Mouse (Mus musculus) layer of hippocampus, postnatal 36 days (tissue): ENCODE results near the gene Sema6b. TPM values are rescaled to one million over a fixed set of nuclear protein-coding genes. Genes with fewer than 3 reads are reported as not detected.

Experiments
- DNase-seq, 2 experiments: peaks; one replicate each; pipeline ENCODE4 v3.0.0; 2022
- total RNA-seq, 2 experiments: library from RNA; stranded (reverse); gene quantifications; 2 replicates each; pipeline ENCODE4 v1.2.3; 2021

Sema6b gene
- 100 to 1,000 TPM; 129 to 138 TPM for total RNA-seq

- peak; percentile 80 to 85 for DNase-seq
Measured at GRCm38 (mm10) chr17:56139858-56140595, at the start of gene Sema6b. Gene Sema6b, minus strand, starts transcription at chr17:56140343.

- DNase-seq = peak; percentile 37 to 39
Measured at GRCm38 (mm10) chr17:56185281-56186141, 45.4 kb upstream of the Sema6b start.

- DNase-seq = peak; percentile 97
Measured at GRCm38 (mm10) chr17:56183658-56184103, 43.5 kb upstream of the Sema6b start, which contains the start of gene Mydgf. Gene Mydgf, minus strand, starts transcription at chr17:56183920.

GRCm38 (mm10) chr17:56182975-56183657 is 43.0 kb upstream of the Sema6b start:
- no peak for DNase-seq

- DNase-seq = no peak
Measured at GRCm38 (mm10) chr17:56175416-56175815, 35.3 kb upstream of the Sema6b start.

- no peak for DNase-seq
Measured at GRCm38 (mm10) chr17:56173401-56174046, 33.4 kb upstream of the Sema6b start.

GRCm38 (mm10) chr17:56171881-56172280 is 31.7 kb upstream of the Sema6b start:
- no peak for DNase-seq

GRCm38 (mm10) chr17:56171456-56171855 is 31.3 kb upstream of the Sema6b start:
- no peak for DNase-seq

GRCm38 (mm10) chr17:56170636-56171035 is 30.5 kb upstream of the Sema6b start:
- no peak for DNase-seq

GRCm38 (mm10) chr17:56169830-56170229 is 29.7 kb upstream of the Sema6b start:
- DNase-seq = no peak

GRCm38 (mm10) chr17:56165671-56166070 is 25.5 kb upstream of the Sema6b start:
- no peak for DNase-seq

GRCm38 (mm10) chr17:56164510-56164909 is 24.4 kb upstream of the Sema6b start:
- no peak for DNase-seq

GRCm38 (mm10) chr17:56163523-56164102 is 23.5 kb upstream of the Sema6b start:
- DNase-seq = no peak

- peak; percentile 93 to 94 for DNase-seq
Measured at GRCm38 (mm10) chr17:56162231-56162774, 22.2 kb upstream of the Sema6b start, which contains the start of gene Tnfaip8l1. Gene Tnfaip8l1, plus strand, starts transcription at chr17:56162477.

GRCm38 (mm10) chr17:56159729-56160128 is 19.6 kb upstream of the Sema6b start:
- peak; percentile 52 to 56 for DNase-seq

GRCm38 (mm10) chr17:56153643-56154042 is 13.5 kb upstream of the Sema6b start:
- no peak for DNase-seq

GRCm38 (mm10) chr17:56149897-56150296 is 9.8 kb upstream of the Sema6b start:
- DNase-seq = no peak

GRCm38 (mm10) chr17:56148790-56149618 is 8.9 kb upstream of the Sema6b start:
- no peak for DNase-seq

- no peak for DNase-seq
Measured at GRCm38 (mm10) chr17:56148280-56148679, 8.1 kb upstream of the Sema6b start.

- DNase-seq = no peak
Measured at GRCm38 (mm10) chr17:56147420-56147819, 7.3 kb upstream of the Sema6b start.
